Mouse (Mus musculus): ENCODE data around the gene Emsy.

Emsy gene

DNA sequence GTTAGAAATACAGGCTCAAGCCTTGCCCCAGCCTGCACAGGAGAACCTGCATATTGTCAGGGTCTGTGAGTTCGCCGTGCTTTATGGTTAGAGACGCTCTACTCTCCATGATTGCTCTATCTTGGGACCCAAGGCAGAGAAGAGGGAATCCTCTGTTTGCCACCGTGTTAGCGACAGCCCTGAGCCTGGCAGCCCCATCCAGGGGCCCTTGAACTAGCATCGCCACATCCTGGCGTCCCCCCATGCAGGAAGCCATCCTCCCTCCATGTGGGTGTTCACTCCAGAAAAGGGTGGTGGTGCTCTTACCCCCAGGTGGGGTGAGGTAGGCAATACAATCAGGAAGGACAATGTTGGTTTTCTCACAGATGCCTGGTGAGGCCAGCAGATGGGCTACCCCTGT is 82.3 kb downstream of the Emsy start:
- DNase-seq, result no peak

GRCm38 (mm10) chr7:98573231-98573781 is 83.3 kb downstream of the Emsy start:
- DNase-seq, result peak; percentile 53

- DNase-seq, result no peak
Measured at GRCm38 (mm10) chr7:98572223-98572868, 84.2 kb downstream of the Emsy start.

DNA sequence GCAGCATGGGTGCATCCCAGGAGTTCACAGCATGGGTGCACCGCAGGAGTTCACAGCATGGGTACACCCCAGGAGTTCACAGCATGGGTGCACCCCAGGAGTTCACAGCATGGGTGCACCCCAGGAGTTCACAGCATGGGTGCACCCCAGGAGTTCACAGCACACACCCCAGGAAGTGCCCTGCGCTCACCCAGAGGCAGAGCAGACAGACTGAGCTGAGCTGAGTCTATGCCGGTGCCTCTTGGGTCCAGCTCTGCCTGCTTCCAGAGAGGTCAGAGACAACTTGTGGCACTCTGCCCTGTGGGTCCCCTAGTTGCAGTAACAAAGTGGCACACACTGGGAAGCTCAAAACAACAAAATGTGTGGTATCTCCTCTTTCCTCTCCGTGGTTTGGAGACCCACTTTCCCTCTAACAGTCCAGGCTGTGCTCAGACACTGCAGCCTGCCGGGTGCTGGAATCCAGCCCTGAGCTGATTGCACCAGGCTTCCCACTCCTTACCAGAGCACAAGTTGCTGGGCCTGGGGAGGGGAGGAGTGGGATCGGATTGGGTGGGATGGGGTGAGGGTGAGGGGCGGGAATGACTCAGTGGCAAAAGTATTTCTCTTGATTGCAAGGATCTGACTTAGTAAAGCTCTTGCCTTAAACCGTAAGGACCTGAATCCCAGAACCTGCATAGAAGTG is 85.6 kb downstream of the Emsy start:
- DNase-seq, result no peak

DNA sequence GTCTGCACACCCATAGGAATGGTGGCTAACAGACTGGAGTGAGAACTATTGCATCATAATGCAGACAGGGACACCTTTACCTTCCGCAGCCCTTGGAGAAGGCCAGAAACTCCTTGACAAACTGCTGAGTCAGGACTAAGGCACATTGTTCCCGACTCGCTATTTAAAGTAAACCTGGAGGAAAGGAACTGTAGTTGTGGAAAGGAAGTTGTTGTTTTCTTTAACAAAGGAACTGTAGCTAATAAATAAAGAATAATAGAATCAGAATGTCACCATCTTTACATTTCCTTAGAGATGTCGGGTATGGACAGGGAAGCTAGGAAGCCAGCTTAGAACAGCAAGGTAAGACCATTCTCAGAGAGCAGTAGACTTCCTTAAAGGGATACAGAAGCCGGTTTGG is 89.5 kb downstream of the Emsy start:
- DNase-seq, result no peak

- DNase-seq, result no peak
Measured at GRCm38 (mm10) chr7:98564607-98565364, 91.8 kb downstream of the Emsy start.

- no peak for DNase-seq
Measured at GRCm38 (mm10) chr7:98563991-98564390, 92.6 kb downstream of the Emsy start.

- no peak for DNase-seq
Measured at GRCm38 (mm10) chr7:98562966-98563365, 93.6 kb downstream of the Emsy start.

- DNase-seq, result no peak
Measured at GRCm38 (mm10) chr7:98562186-98562585, 94.4 kb downstream of the Emsy start.

GRCm38 (mm10) chr7:98561556-98562164 is 94.9 kb downstream of the Emsy start:
- no peak for DNase-seq

- DNase-seq, result no peak
Measured at GRCm38 (mm10) chr7:98558128-98558921, 98.3 kb downstream of the Emsy start.

DNA sequence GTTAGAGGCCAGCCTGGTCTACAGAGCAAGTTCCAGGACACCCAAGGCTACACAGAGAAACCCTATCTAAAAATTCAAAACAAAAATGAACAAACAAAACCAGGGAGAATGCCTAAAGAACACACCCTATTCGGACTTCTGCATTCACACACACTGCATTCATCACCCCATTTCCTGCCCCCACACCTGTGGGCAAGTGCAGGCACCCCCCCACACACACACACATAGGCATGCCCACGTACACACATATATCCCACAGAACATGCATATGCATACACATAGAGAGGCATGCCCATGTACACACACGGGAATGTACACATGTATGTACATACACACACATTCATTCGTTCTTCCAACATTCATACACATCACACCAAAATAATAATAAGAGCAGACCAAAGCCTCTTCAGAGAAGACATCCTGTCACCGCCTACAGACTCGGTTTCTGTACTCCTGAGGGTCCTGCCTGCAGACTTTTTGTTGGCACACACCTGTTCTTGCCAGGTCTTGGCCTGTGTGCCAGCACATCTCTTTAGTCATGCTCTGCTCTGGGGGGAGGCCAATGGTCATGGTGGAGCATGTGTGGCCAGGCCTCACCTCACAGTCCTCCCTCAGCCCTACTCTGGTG is 99.7 kb downstream of the Emsy start:
- DNase-seq, result no peak

DNA sequence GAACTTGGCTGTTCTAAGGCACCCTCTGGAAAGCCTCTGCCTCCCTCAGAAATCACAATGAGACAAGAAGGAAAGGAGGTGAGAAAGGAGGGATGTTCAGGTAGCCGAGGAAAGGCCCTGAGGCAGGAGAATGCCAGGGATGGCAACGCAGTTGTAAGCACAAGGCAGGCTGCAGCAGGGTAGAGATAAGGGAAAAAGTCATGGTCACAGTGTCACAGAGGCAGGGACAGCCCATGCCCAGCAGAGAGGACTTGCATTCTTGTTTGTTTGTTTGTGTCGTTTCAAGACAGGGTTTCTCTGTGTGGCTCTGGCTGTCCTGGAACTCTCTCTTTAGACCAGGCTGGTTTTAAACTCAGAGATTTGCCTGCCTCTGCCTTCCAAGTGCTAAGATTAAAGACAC is 105.5 kb downstream of the Emsy start:
- DNase-seq, result no peak

- DNase-seq, result no peak
Measured at GRCm38 (mm10) chr7:98550596-98550995, 106.0 kb downstream of the Emsy start.

- no peak for DNase-seq
Measured at GRCm38 (mm10) chr7:98548839-98549238, 107.7 kb downstream of the Emsy start.

GRCm38 (mm10) chr7:98544556-98544955 is 112.0 kb downstream of the Emsy start:
- DNase-seq, result no peak

- DNase-seq, result no peak
Measured at GRCm38 (mm10) chr7:98543853-98544370, 112.7 kb downstream of the Emsy start.

DNA sequence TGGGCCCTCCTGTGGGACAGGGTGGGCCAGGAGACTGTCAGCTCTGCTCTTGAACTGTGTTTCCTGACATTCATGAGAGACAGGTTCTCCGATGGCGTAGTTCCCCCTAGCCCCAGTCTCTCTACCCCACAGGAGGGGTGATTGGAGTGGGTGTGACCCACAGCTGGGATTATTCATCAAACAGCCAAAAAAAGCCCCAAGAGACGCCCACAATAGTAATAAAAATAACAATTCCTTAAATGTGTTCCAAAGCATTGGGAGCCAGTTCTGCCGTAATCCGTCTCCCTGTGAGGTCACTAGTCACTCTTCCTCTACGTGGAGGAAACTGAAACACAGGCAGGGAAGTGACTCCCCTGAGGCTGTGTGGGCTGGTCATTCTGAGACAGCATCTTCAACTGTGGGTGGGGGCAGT is 113.8 kb downstream of the Emsy start:
- DNase-seq, result no peak

DNA sequence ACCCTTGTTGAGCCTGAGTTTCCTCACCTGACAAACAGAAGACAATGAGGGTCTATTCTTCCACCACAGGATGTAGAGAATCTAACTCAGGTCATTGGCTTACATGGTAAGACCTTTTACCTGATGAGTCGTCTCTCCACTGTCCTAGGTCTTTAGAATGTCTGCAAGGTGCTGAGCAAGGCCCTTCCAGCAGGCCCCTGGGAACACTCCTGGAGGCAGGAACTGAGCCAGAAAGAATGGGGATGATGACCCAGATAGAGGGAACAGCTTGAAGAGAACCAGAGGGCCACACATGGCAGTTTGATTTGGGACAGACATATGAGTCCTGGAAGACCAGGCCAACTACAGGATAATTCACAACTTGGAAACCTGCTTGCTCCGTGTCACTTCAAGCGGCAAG is 114.3 kb downstream of the Emsy start:
- DNase-seq, result no peak

DNA sequence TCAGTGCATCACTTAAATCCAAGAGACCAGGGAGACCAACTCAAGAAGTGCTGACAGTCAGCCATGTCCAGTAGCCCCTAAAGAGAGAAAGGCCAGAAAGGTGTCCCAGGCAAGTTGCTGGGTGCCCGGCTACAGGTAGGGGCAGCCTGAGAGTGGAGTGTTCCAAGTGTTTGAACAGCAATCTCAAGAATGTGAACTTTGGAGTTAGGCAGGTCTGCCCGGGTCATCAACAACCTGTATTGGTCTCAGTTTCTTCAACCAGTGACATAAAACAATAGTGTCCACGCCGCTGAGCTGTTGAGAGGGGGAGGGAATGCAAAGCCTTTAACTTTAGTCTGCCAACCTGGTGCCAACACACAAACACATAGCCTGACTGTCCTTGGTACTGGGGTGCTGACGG is 115.0 kb downstream of the Emsy start:
- no peak for DNase-seq

DNA sequence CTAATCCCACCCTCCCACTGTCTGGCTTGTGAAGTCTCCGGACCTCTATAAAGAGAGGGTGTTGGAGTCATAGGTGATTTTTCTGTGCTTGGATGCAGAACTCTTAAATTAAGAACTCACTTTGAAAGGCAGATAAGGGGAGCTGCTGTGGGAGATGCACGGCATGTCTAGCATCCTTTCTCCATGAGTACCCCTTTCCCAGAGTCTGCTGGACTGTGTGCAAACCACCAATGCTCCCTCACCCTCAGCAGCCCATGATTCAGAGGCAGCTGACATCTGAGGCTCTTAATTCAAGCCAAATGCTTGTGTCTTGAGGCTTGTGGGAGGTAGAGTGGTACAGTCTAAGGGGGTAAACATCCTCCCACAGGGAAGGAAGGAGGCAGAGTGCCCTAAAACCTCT is 115.7 kb downstream of the Emsy start:
- no peak for DNase-seq

Measured in right cerebral cortex, postnatal 14 days (tissue).